Mouse (Mus musculus) heart, postnatal 0 days (tissue): ENCODE results near the gene Hist1h3a.

ENCODE experiments used
- CTCF ChIP-seq: IDR thresholded peaks from 2 replicates; pipeline ENCODE4 v1.5.1; 2016; ENCODE audit warnings: antibody characterized with exemption, control low read depth, low read depth
- EP300 ChIP-seq: IDR thresholded peaks from 2 replicates; pipeline ENCODE4 v1.6.1; 2016; ENCODE audit warnings: antibody characterized with exemption, low read depth

- TF ChIP-seq CTCF (no peak), EP300 (no peak)
Measured at GRCm38 (mm10) chr13:23742007-23742406, 20.2 kb downstream of the Hist1h3a start.
